Mouse (Mus musculus) thymus, adult 2 months (tissue): Measurements from ENCODE around the gene Chrnb1. TPM values are rescaled to one million over a fixed set of nuclear protein-coding genes. Genes with fewer than 3 reads are reported as not detected.

Experiments
- DNase-seq: peaks from one replicate; pipeline ENCODE4 v3.0.0; 2021
- H3K27ac ChIP-seq: fragments of 200-500 bp; 2 replicates; pipeline ENCODE4 v1.5.1; 2012; ENCODE audit warnings: low read length, control low read depth; ENCODE audit not compliant: control insufficient read depth, insufficient read depth
- H3K27me3 ChIP-seq: fragments of 200-500 bp; 2 replicates; pipeline ENCODE4 v1.6.1; 2012; ENCODE audit warnings: mild to moderate bottlenecking, low read length, moderate library complexity, mixed read lengths; ENCODE audit not compliant: control insufficient read depth, insufficient read depth
- H3K36me3 ChIP-seq: fragments of 200-500 bp; 2 replicates; pipeline ENCODE4 v1.6.1; 2012; ENCODE audit warnings: mild to moderate bottlenecking, low read length, moderate library complexity; ENCODE audit not compliant: control insufficient read depth, insufficient read depth
- H3K4me1 ChIP-seq: fragments of 200-500 bp; replicated peaks from 2 replicates; pipeline ENCODE4 v1.6.1; 2012; ENCODE audit warnings: low read length; ENCODE audit not compliant: control insufficient read depth, insufficient read depth
- H3K4me3 ChIP-seq: fragments of 200-500 bp; 2 replicates; pipeline ENCODE4 v1.5.1; 2012; ENCODE audit warnings: mild to moderate bottlenecking, low read length, control low read depth, moderate library complexity; ENCODE audit not compliant: control insufficient read depth, insufficient read depth
- CTCF ChIP-seq: fragments of 200-500 bp; IDR thresholded peaks from 2 replicates; pipeline ENCODE4 v1.5.1; 2012; ENCODE audit warnings: mild to moderate bottlenecking, control low read depth, low read length, moderate library complexity, borderline replicate concordance; ENCODE audit not compliant: control insufficient read depth, poor library complexity, insufficient read depth; ENCODE audit errors: extremely low read depth
- POLR2A ChIP-seq: fragments of 200-500 bp; IDR thresholded peaks from 2 replicates; pipeline ENCODE4 v1.6.1; 2012; ENCODE audit warnings: mild to moderate bottlenecking, low read length, control low read depth, moderate library complexity; ENCODE audit not compliant: control insufficient read depth, poor library complexity, insufficient read depth; ENCODE audit errors: extremely low read depth
- WGBS: fragments of 180-500 bp; shearing (Covaris S2); methylation state at CpG from one replicate; pipeline ENCODE4 v1.1.7; 2018; 5-methylcytosine and 5-hydroxymethylcytosine counted together
- polyA plus RNA-seq: library from polyadenylated mRNA; depleted of rRNA; stranded (reverse); fragments of >200 nt; gene quantifications from 2 replicates; pipeline ENCODE4 v1.2.3, GENCODE M21; 2012

The Chrnb1 gene
- polyA plus RNA-seq, 1 experiment: 15.7 TPM

DNA sequence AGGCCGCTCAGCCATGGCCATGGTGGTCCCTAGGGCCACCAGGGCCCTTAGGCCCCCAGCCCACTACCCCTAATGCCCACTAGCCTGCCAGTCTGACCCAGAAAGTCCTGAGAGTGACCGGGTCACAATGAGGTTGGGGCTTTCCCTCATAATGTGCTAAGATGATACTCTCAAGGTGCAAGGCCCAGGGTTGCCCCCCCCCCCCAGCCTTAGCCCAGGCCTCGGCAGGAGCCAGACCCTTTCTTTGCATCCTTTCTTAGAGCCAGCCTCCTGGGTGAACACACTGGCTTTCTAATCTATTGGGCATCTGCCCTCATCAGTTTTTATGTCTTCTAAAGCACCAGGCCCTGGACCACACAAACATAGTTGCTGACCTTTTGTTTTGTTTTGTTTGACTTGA is 26.3 kb upstream of the Chrnb1 start, which contains the start of gene Spem1:
Spem1 (minus strand) TSS at position 101 of the 400 bp plus-strand sequence.
- Histone ChIP-seq H3K27ac (no peak within 1 kb of the TSS; the same call in 1 of the 2 replicates), H3K4me1 (no peaks in the 10 kb centered on the region), H3K4me3 (no peak within 1 kb of the TSS), H3K27me3 (no peaks in the 10 kb centered on the region), H3K36me3 (no peaks in the 10 kb centered on the region)
- no peak for DNase-seq
- WGBS: 93% methylated on average over 3 of the region's 3 CpGs
- TF ChIP-seq POLR2A: no peak
- TF ChIP-seq CTCF: no peak

- 65% methylated on average over 8 of the region's 8 CpGs for WGBS
- no peaks in the 10 kb centered on the region for H3K27me3 ChIP-seq
- no peak for TF ChIP-seq POLR2A
- no peak for TF ChIP-seq CTCF
- no peak for DNase-seq
- no peak overlapping the region for H3K27ac ChIP-seq
- H3K36me3 ChIP-seq: no peaks in the 10 kb centered on the region
- H3K4me3 ChIP-seq: no peak overlapping the region
- no peaks in the 10 kb centered on the region for H3K4me1 ChIP-seq
Observed at GRCm38 (mm10) chr11:69818871-69819270, 23.1 kb upstream of the Chrnb1 start.

GRCm38 (mm10) chr11:69818365-69818764 is 22.6 kb upstream of the Chrnb1 start, which contains the start of gene Spem2:
Gene Spem2 (minus strand): TSS chr11:69818465.
- TF ChIP-seq CTCF: no peak
- TF ChIP-seq POLR2A: no peak
- Histone ChIP-seq H3K27ac (no peak within 1 kb of the TSS), H3K4me3 (no peak within 1 kb of the TSS), H3K27me3 (no peaks in the 10 kb centered on the region), H3K4me1 (no peaks in the 10 kb centered on the region), H3K36me3 (no peaks in the 10 kb centered on the region)
- WGBS: 91% methylated on average over 2 of the region's 2 CpGs
- DNase-seq: no peak

DNA sequence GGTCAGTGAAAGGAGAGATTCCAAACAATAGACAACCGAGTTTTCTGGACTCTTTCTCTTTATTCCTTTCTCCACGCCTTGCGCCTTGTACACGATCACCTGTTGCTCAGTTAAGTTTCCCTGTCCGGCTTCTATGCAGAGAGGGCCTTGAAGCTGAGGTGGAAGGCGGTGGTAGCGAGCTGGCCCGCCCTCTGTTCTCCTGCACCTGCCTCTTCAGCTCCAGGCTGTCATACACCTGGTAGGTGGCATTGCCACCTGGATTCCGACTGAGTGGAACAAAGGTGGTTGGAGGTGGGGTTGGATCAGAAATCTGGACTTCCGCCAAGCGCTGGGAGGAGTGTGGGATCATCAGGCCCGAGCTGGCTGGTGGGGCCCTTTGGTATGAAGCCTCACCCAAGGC is 20.8 kb upstream of the Chrnb1 start:
- no peak for DNase-seq
- no peak overlapping the region for H3K27ac ChIP-seq
- TF ChIP-seq POLR2A (no peak), CTCF (no peak)
- no peak overlapping the region for H3K4me3 ChIP-seq
- H3K4me1 ChIP-seq: no peaks in the 10 kb centered on the region
- 95% methylated on average over 12 of the region's 12 CpGs for WGBS
- no peaks in the 10 kb centered on the region for H3K36me3 ChIP-seq
- H3K27me3 ChIP-seq: no peaks in the 10 kb centered on the region

DNA sequence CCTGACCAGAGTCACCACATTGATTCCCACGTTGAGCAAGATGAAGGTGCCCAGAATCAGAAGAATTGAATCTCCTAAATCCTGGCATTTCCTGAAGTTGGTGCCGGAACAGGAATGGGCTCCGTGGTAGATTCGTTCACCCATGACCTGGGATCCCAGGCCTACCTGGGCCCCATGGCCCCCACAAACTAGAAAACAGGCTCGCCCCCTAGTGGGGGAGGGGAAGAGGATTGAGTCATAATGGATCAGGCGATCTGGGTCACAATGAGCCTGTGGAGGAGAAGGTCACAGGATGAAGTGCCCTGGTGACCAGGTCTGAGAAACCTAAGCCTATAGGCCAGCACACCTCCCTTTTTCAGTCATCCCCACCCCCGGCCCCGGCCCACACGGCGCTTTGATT is 19.4 kb upstream of the Chrnb1 start, which contains the start of gene Gm39566:
Gm39566 (minus strand) TSS at position 144 of the 400 bp plus-strand sequence.
- Histone ChIP-seq H3K27ac (no peak within 1 kb of the TSS), H3K27me3 (no peaks in the 10 kb centered on the region), H3K4me3 (no peak within 1 kb of the TSS), H3K4me1 (no peaks in the 10 kb centered on the region), H3K36me3 (no peaks in the 10 kb centered on the region)
- WGBS: 78% methylated on average over 10 of the region's 10 CpGs
- TF ChIP-seq POLR2A (no peak), CTCF (peak; percentile 28; the same call in 1 of the 2 replicates)
- peak; percentile 34 for DNase-seq

- Histone ChIP-seq H3K36me3 (no peaks in the 10 kb centered on the region), H3K4me1 (no peaks in the 10 kb centered on the region), H3K4me3 (no peak overlapping the region), H3K27me3 (no peaks in the 10 kb centered on the region), H3K27ac (no peak overlapping the region)
- TF ChIP-seq CTCF: no peak
- no peak for TF ChIP-seq POLR2A
- DNase-seq: no peak
Observed at GRCm38 (mm10) chr11:69810280-69810679, 14.5 kb upstream of the Chrnb1 start.

GRCm38 (mm10) chr11:69807641-69808040 is 11.9 kb upstream of the Chrnb1 start:
- TF ChIP-seq CTCF: no peak
- no peak for TF ChIP-seq POLR2A
- 96% methylated on average over 2 of the region's 2 CpGs for WGBS
- peaks cover 3% of the 10 kb centered on the region; the same call in 1 of the 2 replicates for H3K27me3 ChIP-seq

More at GRCm38 (mm10) chr11:69807641-69808040, 11.9 kb upstream of the Chrnb1 start:
- H3K4me1 ChIP-seq: peaks cover 14% of the 10 kb centered on the region
- H3K27ac ChIP-seq: no peak overlapping the region
- DNase-seq: no peak
- H3K4me3 ChIP-seq: no peak overlapping the region
- H3K36me3 ChIP-seq: no peaks in the 10 kb centered on the region
